Mouse (Mus musculus): ENCODE measurements around the gene Glg1. TPM values are rescaled to one million over a fixed set of nuclear protein-coding genes. Genes with fewer than 3 reads are reported as not detected.
"Not testable (repeated sequence)": the region's sequence is repeated elsewhere in the genome, so short reads cannot be mapped to it uniquely, and the experiment has no call there.

Glg1 gene
- polyA plus RNA-seq (2016; fragmentation: Nextera tagmentation; extraction: Ambion mirVana): 95.2 and 97.6 TPM in 2 replicates

GRCm38 (mm10) chr8:111258631-111259407, at the start of gene Glg1:
Glg1 (minus strand) TSS chr8:111259216.
- no peaks in the 10 kb centered on the region for H3K9me3 ChIP-seq
- H3K36me3 ChIP-seq: no peaks in the 10 kb centered on the region; the same call in 1 of the 2 replicates
- peak within 1 kb of the TSS; percentile 99 for H3K27ac ChIP-seq
- peak; percentile 89 for ATAC-seq (ENCODE audit: insufficient number of reproducible peaks, insufficient read depth, low FRiP score, low TSS enrichment)
- peaks cover 7% of the 10 kb centered on the region for H3K4me1 ChIP-seq
- H3K4me2 ChIP-seq (replicated peaks): peak within 1 kb of the TSS; percentile 51
- peak within 1 kb of the TSS; percentile 96 for H3K9ac ChIP-seq
- peak within 1 kb of the TSS; percentile 86 for H3K4me3 ChIP-seq
- WGBS: 1% methylated on average over 74 of the region's 76 CpGs
- H3K27me3 ChIP-seq: no peaks in the 10 kb centered on the region

GRCm38 (mm10) chr8:111305031-111305730, 46.2 kb upstream of the Glg1 start:
- Histone ChIP-seq H3K9ac (no peak overlapping the region), H3K27ac (no peak overlapping the region), H3K4me2 (replicated peaks) (no peak overlapping the region), H3K27me3 (no peaks in the 10 kb centered on the region), H3K9me3 (no peaks in the 10 kb centered on the region), H3K4me3 (no peak overlapping the region), H3K4me1 (no peaks in the 10 kb centered on the region), H3K36me3 (no peaks in the 10 kb centered on the region)
- no peak for ATAC-seq (ENCODE audit: insufficient number of reproducible peaks, insufficient read depth, low FRiP score, low TSS enrichment)
- 24% methylated on average over 5 of the region's 5 CpGs for WGBS

DNA sequence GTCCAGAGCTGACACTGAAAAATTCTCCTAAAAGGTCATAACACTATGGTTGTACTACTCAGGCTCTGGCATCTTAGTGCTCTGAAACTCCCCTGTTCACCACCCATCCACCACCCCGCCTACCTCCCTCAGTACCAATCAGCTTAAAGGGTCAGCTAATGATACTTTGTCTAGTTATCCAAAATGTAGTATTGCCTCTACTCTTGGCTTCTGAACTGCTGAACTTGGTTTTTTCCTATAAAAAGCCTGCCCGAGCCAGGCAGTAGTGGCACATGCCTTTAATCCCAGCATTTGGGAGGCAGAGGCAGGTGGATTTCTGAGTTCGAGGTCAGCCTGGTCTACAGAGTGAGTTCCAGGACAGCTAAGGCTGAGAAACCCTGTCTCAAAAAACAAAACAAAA, 45.3 kb upstream of the Glg1 start:
- H3K4me2 ChIP-seq (replicated peaks): no peak overlapping the region
- no peaks in the 10 kb centered on the region for H3K36me3 ChIP-seq
- WGBS: 92% methylated on average over 3 of the region's 3 CpGs
- H3K9ac ChIP-seq: no peak overlapping the region
- no peaks in the 10 kb centered on the region for H3K27me3 ChIP-seq
- H3K27ac ChIP-seq: no peak overlapping the region
- H3K4me1 ChIP-seq: no peaks in the 10 kb centered on the region
- ATAC-seq (ENCODE audit: insufficient number of reproducible peaks, insufficient read depth, low FRiP score, low TSS enrichment): no peak
- no peak overlapping the region for H3K4me3 ChIP-seq
- H3K9me3 ChIP-seq: no peaks in the 10 kb centered on the region

- not testable (repeated sequence) for H3K9ac ChIP-seq; H3K4me3 ChIP-seq; H3K9me3 ChIP-seq; H3K27me3 ChIP-seq; H3K4me2 ChIP-seq (replicated peaks); H3K36me3 ChIP-seq; ATAC-seq (ENCODE audit: insufficient number of reproducible peaks, insufficient read depth, low FRiP score, low TSS enrichment); H3K27ac ChIP-seq; H3K4me1 ChIP-seq
- 72% methylated on average over 5 of the region's 5 CpGs for WGBS
These were observed 44.2 kb upstream of the Glg1 start for GRCm38 (mm10) chr8:111303076-111303803.

DNA sequence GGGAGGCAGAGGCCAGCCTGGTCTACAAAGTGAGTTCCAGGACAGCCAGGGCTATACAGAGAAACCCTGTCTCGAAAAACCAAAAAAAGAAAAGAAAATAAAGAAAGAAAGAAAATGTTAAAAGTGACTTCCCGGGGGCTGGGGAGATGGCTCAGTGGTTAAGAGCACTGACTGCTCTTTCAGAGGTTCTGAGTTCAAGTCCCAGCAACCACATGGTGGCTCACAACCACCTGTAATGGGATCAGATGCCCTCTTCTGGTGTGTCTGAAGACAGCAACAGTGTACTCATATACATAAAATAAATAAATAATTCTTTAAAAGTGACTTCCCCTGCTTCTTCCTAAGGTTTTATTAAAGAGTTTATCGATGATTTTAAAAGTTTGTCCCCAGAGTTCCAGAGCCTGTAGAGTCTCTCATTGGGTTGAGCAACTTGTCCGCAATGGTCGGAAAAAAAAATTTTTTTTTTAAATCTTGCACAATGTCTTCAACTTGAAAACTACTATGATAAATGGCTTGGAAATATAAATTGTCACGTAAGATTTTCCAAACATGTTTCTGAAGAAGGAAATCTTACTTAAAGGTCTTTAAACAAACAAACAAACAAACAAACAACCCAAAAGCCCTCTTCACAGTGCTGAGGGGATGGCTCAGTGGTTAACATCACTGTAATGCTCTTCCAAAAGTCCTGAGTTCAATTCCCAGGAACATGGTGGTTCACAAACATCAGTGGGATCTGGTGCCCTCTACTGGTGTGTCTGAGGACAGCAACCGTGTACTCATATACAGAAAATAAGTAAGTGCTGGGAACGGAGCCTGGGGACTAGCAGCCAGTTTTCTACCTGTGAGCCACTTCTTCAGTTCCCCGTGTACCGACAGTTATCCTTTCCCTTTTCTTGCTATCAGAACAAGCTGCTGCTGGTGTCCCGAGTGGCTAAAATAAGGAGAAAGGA, 41.9 kb upstream of the Glg1 start:
- Histone ChIP-seq H3K27me3 (no peaks in the 10 kb centered on the region), H3K36me3 (peaks cover 10% of the 10 kb centered on the region), H3K4me1 (peaks cover 7% of the 10 kb centered on the region), H3K9me3 (no peaks in the 10 kb centered on the region), H3K27ac (peak overlapping the region; percentile 54; the same call in 1 of the 2 replicates), H3K9ac (no peak overlapping the region), H3K4me3 (peak overlapping the region; percentile 61), H3K4me2 (replicated peaks) (peak overlapping the region; percentile 41)
- ATAC-seq (ENCODE audit: insufficient number of reproducible peaks, insufficient read depth, low FRiP score, low TSS enrichment): no peak
- 63% methylated on average over 11 of the region's 11 CpGs for WGBS

- Histone ChIP-seq H3K4me1 (peaks cover 7% of the 10 kb centered on the region), H3K27me3 (no peaks in the 10 kb centered on the region), H3K9me3 (no peaks in the 10 kb centered on the region), H3K36me3 (peaks cover 17% of the 10 kb centered on the region), H3K4me3 (peak within 1 kb of the TSS; percentile 61), H3K27ac (peak within 1 kb of the TSS; percentile 94), H3K9ac (peak within 1 kb of the TSS; percentile 90), H3K4me2 (replicated peaks) (peak within 1 kb of the TSS; percentile 62)
- WGBS: under 1% methylated on average over 67 of the region's 67 CpGs
- ATAC-seq (ENCODE audit: insufficient number of reproducible peaks, insufficient read depth, low FRiP score, low TSS enrichment): peak; percentile 98
These were observed 41.0 kb upstream of the Glg1 start, which contains the start of gene Rfwd3 for GRCm38 (mm10) chr8:111299821-111300568. Rfwd3 (minus strand) TSS chr8:111300222.

- Histone ChIP-seq H3K9ac (peak overlapping the region; percentile 90), H3K27ac (peak overlapping the region; percentile 94), H3K4me1 (peaks cover 7% of the 10 kb centered on the region), H3K36me3 (peaks cover 22% of the 10 kb centered on the region), H3K9me3 (no peaks in the 10 kb centered on the region), H3K4me2 (replicated peaks) (peak overlapping the region; percentile 62), H3K4me3 (peak overlapping the region; percentile 61), H3K27me3 (no peaks in the 10 kb centered on the region)
- no peak for ATAC-seq (ENCODE audit: insufficient number of reproducible peaks, insufficient read depth, low FRiP score, low TSS enrichment)
- WGBS: under 1% methylated on average over 28 of the region's 28 CpGs
These were observed 40.4 kb upstream of the Glg1 start for GRCm38 (mm10) chr8:111299363-111299820.

DNA sequence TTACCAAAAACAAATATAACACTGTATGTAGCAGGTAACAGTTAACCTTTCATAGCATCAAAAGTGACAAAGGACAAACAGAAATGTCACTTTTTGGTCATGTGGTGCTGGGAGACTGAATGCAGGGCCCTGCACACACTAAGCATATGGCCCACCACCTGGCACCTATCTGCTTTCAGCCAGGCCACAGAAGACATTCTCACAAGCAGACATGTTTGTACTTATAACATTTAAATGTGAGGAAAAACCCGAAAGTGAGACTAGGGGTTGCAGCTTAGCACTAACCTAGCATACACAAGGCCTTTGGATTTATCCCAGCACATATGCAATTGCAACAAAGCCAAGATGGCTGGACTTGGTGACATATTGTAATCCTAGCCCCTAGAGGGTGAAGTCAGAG, 39.0 kb upstream of the Glg1 start:
- Histone ChIP-seq H3K4me2 (replicated peaks) (peak overlapping the region; percentile 62), H3K9me3 (no peaks in the 10 kb centered on the region), H3K27ac (no peak overlapping the region), H3K9ac (no peak overlapping the region), H3K27me3 (no peaks in the 10 kb centered on the region), H3K36me3 (peaks cover 35% of the 10 kb centered on the region), H3K4me3 (no peak overlapping the region), H3K4me1 (peaks cover 7% of the 10 kb centered on the region)
- WGBS: 79% methylated on average over 1 of the region's 1 CpGs
- no peak for ATAC-seq (ENCODE audit: insufficient number of reproducible peaks, insufficient read depth, low FRiP score, low TSS enrichment)

GRCm38 (mm10) chr8:111291733-111292132, 32.7 kb upstream of the Glg1 start:
- no peak overlapping the region for H3K4me3 ChIP-seq
- ATAC-seq (ENCODE audit: insufficient number of reproducible peaks, insufficient read depth, low FRiP score, low TSS enrichment): no peak
- H3K4me2 ChIP-seq (replicated peaks): no peak overlapping the region
- WGBS: 97% methylated on average over 7 of the region's 7 CpGs
- H3K9ac ChIP-seq: no peak overlapping the region
- H3K9me3 ChIP-seq: no peaks in the 10 kb centered on the region
- H3K36me3 ChIP-seq: peaks cover 76% of the 10 kb centered on the region
- H3K27ac ChIP-seq: no peak overlapping the region
- H3K27me3 ChIP-seq: no peaks in the 10 kb centered on the region
- no peaks in the 10 kb centered on the region for H3K4me1 ChIP-seq

GRCm38 (mm10) chr8:111290586-111290985, 31.6 kb upstream of the Glg1 start:
- no peaks in the 10 kb centered on the region for H3K9me3 ChIP-seq
- H3K27me3 ChIP-seq: no peaks in the 10 kb centered on the region
- peaks cover 78% of the 10 kb centered on the region for H3K36me3 ChIP-seq
- no peak overlapping the region for H3K27ac ChIP-seq
- 96% methylated on average over 7 of the region's 7 CpGs for WGBS
- H3K4me2 ChIP-seq (replicated peaks): no peak overlapping the region
- no peak overlapping the region for H3K4me3 ChIP-seq
- no peaks in the 10 kb centered on the region for H3K4me1 ChIP-seq
- ATAC-seq (ENCODE audit: insufficient number of reproducible peaks, insufficient read depth, low FRiP score, low TSS enrichment): no peak
- H3K9ac ChIP-seq: no peak overlapping the region

Data from embryonic facial prominence, embryonic 12.5 days (tissue).